Mouse (Mus musculus): ENCODE data around the gene Elfn1. TPM values are rescaled to one million over a fixed set of nuclear protein-coding genes. Genes with fewer than 3 reads are reported as not detected.

The Elfn1 gene
- polyA plus RNA-seq, 1 experiment from 2014 or later = 0.09 TPM

- peak overlapping the region; percentile 45 for H3K9ac ChIP-seq (replicated peaks; ENCODE audit: low read depth, low read length)
- peak overlapping the region; percentile 59 for H3K4me3 ChIP-seq (ENCODE audit: low read depth, low read length)
- no peaks in the 10 kb centered on the region for H3K36me3 ChIP-seq (ENCODE audit: control insufficient read depth, insufficient read depth, low read length)
- no peaks in the 10 kb centered on the region for H3K9me3 ChIP-seq (ENCODE audit: control insufficient read depth, low read depth, low read length)
- no peak overlapping the region for H3K27ac ChIP-seq (ENCODE audit: low read length)
- under 1% methylated on average over 71 of the region's 78 CpGs for WGBS
- peaks cover 42% of the 10 kb centered on the region for H3K4me1 ChIP-seq (ENCODE audit: control insufficient read depth, insufficient read depth, low read length)
- H3K27me3 ChIP-seq (ENCODE audit: control insufficient read depth, insufficient read depth, low read length) = peaks cover 70% of the 10 kb centered on the region
- H3K4me2 ChIP-seq (replicated peaks; ENCODE audit: low read depth, low read length) = peak overlapping the region; percentile 99
- ATAC-seq (ENCODE audit: insufficient number of reproducible peaks, insufficient read depth, low FRiP score, low read depth) = no peak
These were observed 584 bp downstream of the Elfn1 start for GRCm38 (mm10) chr5:139908243-139908810.

- H3K4me3 ChIP-seq (ENCODE audit: low read depth, low read length) = peak overlapping the region; percentile 59
- H3K27me3 ChIP-seq (ENCODE audit: control insufficient read depth, insufficient read depth, low read length) = peaks cover 77% of the 10 kb centered on the region
- H3K27ac ChIP-seq (ENCODE audit: low read length) = no peak overlapping the region
- H3K9ac ChIP-seq (replicated peaks; ENCODE audit: low read depth, low read length) = peak overlapping the region; percentile 45
- ATAC-seq (ENCODE audit: insufficient number of reproducible peaks, insufficient read depth, low FRiP score, low read depth) = peak; percentile 29; the same call in 1 of the 2 replicates
- under 1% methylated on average over 45 of the region's 50 CpGs for WGBS
- peak overlapping the region; percentile 99 for H3K4me2 ChIP-seq (replicated peaks; ENCODE audit: low read depth, low read length)
- H3K4me1 ChIP-seq (ENCODE audit: control insufficient read depth, insufficient read depth, low read length) = peaks cover 42% of the 10 kb centered on the region
- H3K9me3 ChIP-seq (ENCODE audit: control insufficient read depth, low read depth, low read length) = no peaks in the 10 kb centered on the region
- H3K36me3 ChIP-seq (ENCODE audit: control insufficient read depth, insufficient read depth, low read length) = no peaks in the 10 kb centered on the region
These were observed 1.3 kb downstream of the Elfn1 start for GRCm38 (mm10) chr5:139908811-139909627.

GRCm38 (mm10) chr5:139909710-139910550, 2.2 kb downstream of the Elfn1 start:
- H3K4me3 ChIP-seq (ENCODE audit: low read depth, low read length) = peak overlapping the region; percentile 59
- H3K4me2 ChIP-seq (replicated peaks; ENCODE audit: low read depth, low read length) = peak overlapping the region; percentile 25; the same call in 1 of the 2 replicates
- no peak for ATAC-seq (ENCODE audit: insufficient number of reproducible peaks, insufficient read depth, low FRiP score, low read depth)
- peaks cover 83% of the 10 kb centered on the region for H3K27me3 ChIP-seq (ENCODE audit: control insufficient read depth, insufficient read depth, low read length)
- no peak overlapping the region for H3K9ac ChIP-seq (replicated peaks; ENCODE audit: low read depth, low read length)
- WGBS = under 1% methylated on average over 29 of the region's 29 CpGs
- H3K4me1 ChIP-seq (ENCODE audit: control insufficient read depth, insufficient read depth, low read length) = peaks cover 42% of the 10 kb centered on the region
- no peaks in the 10 kb centered on the region for H3K9me3 ChIP-seq (ENCODE audit: control insufficient read depth, low read depth, low read length)
- H3K36me3 ChIP-seq (ENCODE audit: control insufficient read depth, insufficient read depth, low read length) = no peaks in the 10 kb centered on the region
- no peak overlapping the region for H3K27ac ChIP-seq (ENCODE audit: low read length)

- Histone ChIP-seq H3K9me3 (ENCODE audit: control insufficient read depth, low read depth, low read length) (no peaks in the 10 kb centered on the region), H3K4me3 (ENCODE audit: low read depth, low read length) (no peak overlapping the region), H3K36me3 (ENCODE audit: control insufficient read depth, insufficient read depth, low read length) (no peaks in the 10 kb centered on the region), H3K27me3 (ENCODE audit: control insufficient read depth, insufficient read depth, low read length) (peaks cover 80% of the 10 kb centered on the region), H3K27ac (ENCODE audit: low read length) (no peak overlapping the region), H3K9ac (replicated peaks; ENCODE audit: low read depth, low read length) (no peak overlapping the region), H3K4me1 (ENCODE audit: control insufficient read depth, insufficient read depth, low read length) (peaks cover 42% of the 10 kb centered on the region), H3K4me2 (replicated peaks; ENCODE audit: low read depth, low read length) (no peak overlapping the region)
- no peak for ATAC-seq (ENCODE audit: insufficient number of reproducible peaks, insufficient read depth, low FRiP score, low read depth)
- 18% methylated on average over 3 of the region's 3 CpGs for WGBS
These were observed 3.1 kb downstream of the Elfn1 start for GRCm38 (mm10) chr5:139910755-139911300.

GRCm38 (mm10) chr5:139911506-139911905, 3.8 kb downstream of the Elfn1 start:
- Histone ChIP-seq H3K4me3 (ENCODE audit: low read depth, low read length) (peak overlapping the region; percentile 44; the same call in 1 of the 2 replicates), H3K4me1 (ENCODE audit: control insufficient read depth, insufficient read depth, low read length) (peaks cover 42% of the 10 kb centered on the region), H3K9me3 (ENCODE audit: control insufficient read depth, low read depth, low read length) (no peaks in the 10 kb centered on the region), H3K27me3 (ENCODE audit: control insufficient read depth, insufficient read depth, low read length) (peaks cover 74% of the 10 kb centered on the region), H3K9ac (replicated peaks; ENCODE audit: low read depth, low read length) (no peak overlapping the region), H3K4me2 (replicated peaks; ENCODE audit: low read depth, low read length) (peak overlapping the region; percentile 96), H3K36me3 (ENCODE audit: control insufficient read depth, insufficient read depth, low read length) (no peaks in the 10 kb centered on the region), H3K27ac (ENCODE audit: low read length) (no peak overlapping the region)
- 1% methylated on average over 19 of the region's 19 CpGs for WGBS
- no peak for ATAC-seq (ENCODE audit: insufficient number of reproducible peaks, insufficient read depth, low FRiP score, low read depth)

GRCm38 (mm10) chr5:139912121-139912771, 4.5 kb downstream of the Elfn1 start:
- H3K4me3 ChIP-seq (ENCODE audit: low read depth, low read length) = peak overlapping the region; percentile 44
- no peak overlapping the region for H3K27ac ChIP-seq (ENCODE audit: low read length)
- H3K4me2 ChIP-seq (replicated peaks; ENCODE audit: low read depth, low read length) = peak overlapping the region; percentile 96
- no peaks in the 10 kb centered on the region for H3K36me3 ChIP-seq (ENCODE audit: control insufficient read depth, insufficient read depth, low read length)
- ATAC-seq (ENCODE audit: insufficient number of reproducible peaks, insufficient read depth, low FRiP score, low read depth) = no peak
- WGBS = under 1% methylated on average over 39 of the region's 64 CpGs
- no peaks in the 10 kb centered on the region for H3K9me3 ChIP-seq (ENCODE audit: control insufficient read depth, low read depth, low read length)
- peak overlapping the region; percentile 25 for H3K9ac ChIP-seq (replicated peaks; ENCODE audit: low read depth, low read length)
- peaks cover 67% of the 10 kb centered on the region for H3K27me3 ChIP-seq (ENCODE audit: control insufficient read depth, insufficient read depth, low read length)
- peaks cover 39% of the 10 kb centered on the region for H3K4me1 ChIP-seq (ENCODE audit: control insufficient read depth, insufficient read depth, low read length)

GRCm38 (mm10) chr5:139921666-139922065, 13.9 kb downstream of the Elfn1 start:
- Histone ChIP-seq H3K27ac (ENCODE audit: low read length) (no peak overlapping the region), H3K4me3 (ENCODE audit: low read depth, low read length) (no peak overlapping the region)
- 48% methylated on average over 11 of the region's 11 CpGs for WGBS

More at GRCm38 (mm10) chr5:139921666-139922065, 13.9 kb downstream of the Elfn1 start:
- peaks cover 3% of the 10 kb centered on the region; the same call in 1 of the 2 replicates for H3K9me3 ChIP-seq (ENCODE audit: control insufficient read depth, low read depth, low read length)
- no peak for ATAC-seq (ENCODE audit: insufficient number of reproducible peaks, insufficient read depth, low FRiP score, low read depth)
- no peak overlapping the region for H3K4me2 ChIP-seq (replicated peaks; ENCODE audit: low read depth, low read length)
- H3K4me1 ChIP-seq (ENCODE audit: control insufficient read depth, insufficient read depth, low read length) = no peaks in the 10 kb centered on the region
- 0 out of 2 replicates have a peak, but pooled peaks cover 2% of the 10 kb centered on the region for H3K27me3 ChIP-seq (ENCODE audit: control insufficient read depth, insufficient read depth, low read length)
- no peaks in the 10 kb centered on the region for H3K36me3 ChIP-seq (ENCODE audit: control insufficient read depth, insufficient read depth, low read length)
- no peak overlapping the region for H3K9ac ChIP-seq (replicated peaks; ENCODE audit: low read depth, low read length)
